Mouse (Mus musculus) olfactory bulb, adult 2 months (tissue): Measurements from ENCODE around the gene Pank2.

Experiments
- CTCF ChIP-seq: fragments of 200-500 bp; IDR thresholded peaks from 2 replicates; pipeline ENCODE4 v1.5.1; 2012; ENCODE audit warnings: low read depth, mild to moderate bottlenecking, low read length, moderate library complexity; ENCODE audit not compliant: insufficient read depth
- POLR2A ChIP-seq: fragments of 200-500 bp; IDR thresholded peaks from 2 replicates; pipeline ENCODE4 v1.6.1; 2012; ENCODE audit warnings: mild to moderate bottlenecking, low read depth, low read length, moderate library complexity; ENCODE audit not compliant: insufficient read depth

GRCm38 (mm10) chr2:131265056-131265455, 2.8 kb downstream of the Pank2 start:
- TF ChIP-seq CTCF (no peak), POLR2A (no peak)
